Mouse (Mus musculus) limb, embryonic 12.5 days (tissue): ENCODE results near the gene Flywch1. TPM values are rescaled to one million over a fixed set of nuclear protein-coding genes. Genes with fewer than 3 reads are reported as not detected.

Source experiments
- ATAC-seq: fragments of 200-750 bp; cut with Nextera tagmentation; 2 replicates; pipeline ENCODE4 v1.8.0; 2017; ENCODE audit warnings: low read depth, moderate TSS enrichment; ENCODE audit not compliant: insufficient number of reproducible peaks, insufficient read depth, low FRiP score, low TSS enrichment
- H3K27ac ChIP-seq: fragments of 300-500 bp; sonication (generic); 2 replicates; pipeline ENCODE4 v1.5.1; 2016; ENCODE audit warnings: mild to moderate bottlenecking, moderate library complexity
- H3K27me3 ChIP-seq: fragments of 300-500 bp; sonication (generic); 2 replicates; pipeline ENCODE4 v1.6.1; 2016; ENCODE audit warnings: mild to moderate bottlenecking, moderate library complexity
- H3K36me3 ChIP-seq: fragments of 300-500 bp; sonication (generic); 2 replicates; pipeline ENCODE4 v1.6.1; 2016; ENCODE audit warnings: mild to moderate bottlenecking, moderate library complexity
- H3K4me1 ChIP-seq: fragments of 300-500 bp; sonication (generic); replicated peaks from 2 replicates; pipeline ENCODE4 v1.6.1; 2016
- H3K4me2 ChIP-seq: fragments of 300-500 bp; sonication (generic); 2 replicates; pipeline ENCODE4 v1.6.1; 2016; ENCODE audit warnings: mild to moderate bottlenecking, moderate library complexity
- H3K4me3 ChIP-seq: fragments of 300-500 bp; sonication (generic); replicated peaks from 2 replicates; pipeline ENCODE4 v1.5.1; 2016; ENCODE audit warnings: mild to moderate bottlenecking
- H3K9ac ChIP-seq: fragments of 300-500 bp; sonication (generic); replicated peaks from 2 replicates; pipeline ENCODE4 v1.6.1; 2016; ENCODE audit warnings: mild to moderate bottlenecking, moderate library complexity
- H3K9me3 ChIP-seq: fragments of 300-500 bp; sonication (generic); 2 replicates; pipeline ENCODE4 v1.6.1; 2016; ENCODE audit warnings: mild to moderate bottlenecking, moderate library complexity
- WGBS: fragments of 180-500 bp; shearing (Covaris S2); methylation state at CpG from one replicate; pipeline ENCODE4 v1.1.7; 2016; 5-methylcytosine and 5-hydroxymethylcytosine counted together
- polyA plus RNA-seq: library from polyadenylated mRNA; unstranded; fragments of >200 nt; fragmentation: Nextera tagmentation; extraction: Ambion mirVana; gene quantifications from 2 replicates; pipeline ENCODE4 v1.2.1, GENCODE M21; 2016

Gene Flywch1
- 136 and 140 TPM in 2 replicates for polyA plus RNA-seq

DNA sequence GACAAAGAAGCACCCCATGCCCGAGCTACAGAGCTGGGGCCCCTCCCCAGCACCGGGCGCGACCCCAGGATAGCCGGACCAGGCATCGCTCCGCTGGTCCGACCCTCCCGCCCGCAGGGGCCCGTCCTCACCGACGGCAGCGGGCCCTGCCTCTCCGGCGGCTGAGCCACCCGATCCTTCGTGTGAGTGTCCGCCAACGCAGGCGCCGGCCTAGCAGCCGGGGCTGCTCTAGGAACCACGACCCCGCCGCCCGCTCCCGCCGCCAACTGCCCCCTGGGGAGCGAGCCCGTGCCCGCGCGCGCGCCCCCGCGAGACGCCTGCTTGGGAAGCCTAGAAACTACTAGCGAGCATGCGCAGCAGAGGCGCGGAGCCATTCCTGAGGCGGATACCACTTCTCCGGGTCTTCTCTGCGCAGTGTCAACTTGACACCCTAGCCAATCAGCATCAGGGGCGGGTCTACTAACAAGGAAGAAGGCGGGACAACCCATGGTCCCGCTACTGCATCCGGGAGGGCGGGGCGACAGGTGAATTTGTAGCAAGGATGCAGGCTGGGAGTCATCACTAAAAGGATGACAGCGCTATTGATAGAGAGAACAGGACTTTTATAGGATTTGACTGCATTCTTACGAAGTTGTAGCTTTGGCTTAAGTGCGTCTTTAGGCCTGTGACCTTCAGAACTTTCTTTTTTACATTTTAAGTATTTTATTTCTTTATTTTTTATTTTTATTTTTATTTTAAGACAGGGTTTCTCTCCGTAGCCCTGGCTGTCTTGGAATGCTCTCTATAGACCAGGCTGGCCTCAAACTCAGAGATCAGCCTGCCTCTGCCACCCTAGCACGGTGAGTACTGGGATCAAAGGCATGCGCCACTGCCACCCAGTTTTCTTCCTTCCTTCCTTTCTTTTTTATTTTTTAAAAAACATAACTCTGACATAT is at the start of gene Flywch1:
Flywch1 (minus strand) TSS at position 319 of the 935 bp plus-strand sequence.
- peak; percentile 95 for ATAC-seq
- H3K9me3 ChIP-seq, result no peaks in the 10 kb centered on the region
- 3% methylated on average over 58 of the region's 58 CpGs for WGBS
- peak within 1 kb of the TSS; percentile 83 for H3K4me3 ChIP-seq
- H3K27ac ChIP-seq, result peak within 1 kb of the TSS; percentile 84
- H3K9ac ChIP-seq, result peak within 1 kb of the TSS; percentile 96
- H3K4me1 ChIP-seq, result peaks cover 7% of the 10 kb centered on the region
- H3K36me3 ChIP-seq, result peaks cover 12% of the 10 kb centered on the region
- H3K27me3 ChIP-seq, result no peaks in the 10 kb centered on the region
- peak within 1 kb of the TSS; percentile 66 for H3K4me2 ChIP-seq

DNA sequence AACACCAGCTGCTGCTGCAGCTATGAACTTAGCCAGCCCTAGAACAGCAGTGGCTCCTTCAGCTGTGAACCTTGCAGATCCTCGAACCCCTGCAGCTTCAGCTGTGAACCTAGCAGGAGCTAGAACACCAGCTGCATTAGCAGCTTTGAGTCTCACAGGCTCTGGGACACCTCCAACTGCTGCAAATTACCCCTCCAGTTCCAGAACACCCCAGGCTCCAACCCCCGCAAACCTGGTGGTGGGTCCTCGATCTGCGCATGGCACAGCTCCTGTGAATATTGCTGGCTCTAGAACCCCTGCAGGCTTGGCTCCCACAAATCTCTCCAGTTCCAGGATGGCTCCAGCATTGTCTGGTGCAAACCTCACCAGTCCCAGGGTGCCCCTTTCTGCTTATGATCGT is 49.3 kb upstream of the Flywch1 start:
- Histone ChIP-seq H3K4me1 (peaks cover 11% of the 10 kb centered on the region), H3K4me2 (no peak overlapping the region), H3K27ac (no peak overlapping the region), H3K9me3 (peaks cover 15% of the 10 kb centered on the region), H3K4me3 (no peak overlapping the region), H3K27me3 (no peaks in the 10 kb centered on the region), H3K9ac (no peak overlapping the region), H3K36me3 (peaks cover 99% of the 10 kb centered on the region)
- no peak for ATAC-seq
- WGBS, result 93% methylated on average over 5 of the region's 5 CpGs

DNA sequence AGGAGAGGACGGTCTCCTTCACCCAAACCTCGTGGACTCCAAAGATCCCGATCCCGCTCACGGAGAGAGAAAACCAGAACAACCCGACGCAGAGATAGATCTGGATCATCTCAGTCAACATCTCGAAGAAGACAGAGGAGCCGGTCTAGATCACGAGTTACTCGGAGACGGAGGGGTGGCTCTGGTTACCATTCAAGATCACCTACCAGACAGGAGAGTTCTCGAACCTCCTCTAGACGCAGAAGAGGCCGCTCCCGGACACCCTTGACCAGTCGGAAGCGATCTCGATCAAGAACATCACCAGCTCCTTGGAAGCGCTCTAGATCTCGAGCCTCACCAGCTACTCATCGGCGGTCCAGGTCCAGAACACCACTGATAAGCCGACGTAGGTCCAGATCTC is 47.8 kb upstream of the Flywch1 start:
- Histone ChIP-seq H3K4me3 (no peak overlapping the region), H3K9me3 (peaks cover 23% of the 10 kb centered on the region), H3K27me3 (no peaks in the 10 kb centered on the region), H3K4me2 (no peak overlapping the region), H3K27ac (no peak overlapping the region), H3K9ac (no peak overlapping the region), H3K4me1 (no peaks in the 10 kb centered on the region; the same call in 1 of the 2 replicates), H3K36me3 (peaks cover 99% of the 10 kb centered on the region)
- ATAC-seq, result no peak
- 98% methylated on average over 25 of the region's 25 CpGs for WGBS

DNA sequence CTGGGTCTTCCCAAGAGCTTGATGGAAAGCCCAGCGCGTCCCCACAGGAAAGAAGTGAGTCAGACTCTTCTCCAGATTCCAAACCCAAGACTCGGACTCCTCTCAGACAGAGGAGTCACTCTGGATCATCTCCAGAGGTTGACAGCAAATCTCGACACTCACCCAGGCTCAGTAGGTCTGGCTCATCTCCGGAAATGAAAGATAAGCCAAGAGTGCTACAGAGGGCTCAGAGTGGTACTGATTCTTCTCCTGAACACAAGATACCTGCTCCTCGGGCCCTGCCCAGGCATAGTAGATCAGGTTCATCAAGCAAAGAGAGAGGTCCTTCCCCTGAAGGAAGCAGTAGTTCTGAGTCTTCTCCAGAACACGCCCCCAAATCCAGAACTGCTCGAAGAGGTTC is 47.2 kb upstream of the Flywch1 start:
- Histone ChIP-seq H3K4me2 (no peak overlapping the region), H3K9me3 (peaks cover 23% of the 10 kb centered on the region), H3K36me3 (peaks cover 100% of the 10 kb centered on the region), H3K9ac (no peak overlapping the region), H3K4me1 (no peaks in the 10 kb centered on the region; the same call in 1 of the 2 replicates), H3K27ac (no peak overlapping the region), H3K27me3 (no peaks in the 10 kb centered on the region), H3K4me3 (no peak overlapping the region)
- no peak for ATAC-seq
- WGBS, result 97% methylated on average over 8 of the region's 8 CpGs

DNA sequence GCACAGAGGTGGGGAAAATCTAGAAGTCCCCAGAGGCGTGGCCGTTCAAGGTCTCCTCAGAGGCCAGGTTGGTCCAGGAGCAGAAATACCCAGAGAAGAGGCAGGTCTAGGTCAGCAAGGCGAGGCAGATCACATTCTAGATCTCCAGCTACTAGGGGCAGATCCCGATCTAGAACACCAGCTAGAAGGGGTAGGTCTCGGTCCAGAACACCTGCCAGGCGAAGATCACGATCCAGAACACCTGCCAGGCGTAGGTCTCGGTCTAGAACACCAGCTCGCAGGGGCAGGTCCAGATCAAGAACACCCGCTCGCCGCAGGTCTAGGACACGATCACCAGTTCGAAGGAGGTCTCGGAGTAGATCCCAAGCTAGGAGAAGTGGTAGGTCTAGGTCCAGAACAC is 44.2 kb upstream of the Flywch1 start:
- no peak overlapping the region for H3K27ac ChIP-seq
- H3K9ac ChIP-seq, result no peak overlapping the region
- H3K9me3 ChIP-seq, result peaks cover 23% of the 10 kb centered on the region
- WGBS, result 97% methylated on average over 16 of the region's 16 CpGs
- H3K4me2 ChIP-seq, result no peak overlapping the region
- no peak for ATAC-seq
- H3K36me3 ChIP-seq, result peaks cover 98% of the 10 kb centered on the region
- H3K4me1 ChIP-seq, result no peaks in the 10 kb centered on the region
- H3K4me3 ChIP-seq, result no peak overlapping the region
- no peaks in the 10 kb centered on the region for H3K27me3 ChIP-seq

DNA sequence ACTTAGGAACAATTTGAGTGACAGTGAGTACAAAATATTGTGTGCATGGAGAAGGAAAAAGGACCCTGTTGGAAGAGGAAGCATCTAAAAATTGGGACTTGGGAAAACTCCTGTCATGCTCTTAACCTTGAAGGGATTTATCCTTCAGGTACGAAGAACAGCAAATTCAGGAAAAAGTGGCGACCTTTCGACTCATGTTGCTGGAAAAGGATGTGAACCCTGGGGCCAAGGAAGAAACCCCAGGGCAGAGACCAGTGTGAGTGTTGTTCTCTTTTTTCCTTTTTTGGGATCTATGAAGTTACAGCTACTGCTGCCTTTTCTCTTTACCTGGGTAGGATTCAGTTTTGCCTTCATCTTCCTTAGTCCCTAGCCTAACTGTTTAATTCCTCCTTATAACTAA is 36.5 kb upstream of the Flywch1 start:
- Histone ChIP-seq H3K36me3 (peaks cover 63% of the 10 kb centered on the region), H3K4me2 (no peak overlapping the region), H3K27ac (no peak overlapping the region), H3K4me1 (peaks cover 28% of the 10 kb centered on the region), H3K27me3 (no peaks in the 10 kb centered on the region), H3K4me3 (no peak overlapping the region), H3K9me3 (no peaks in the 10 kb centered on the region), H3K9ac (no peak overlapping the region)
- no peak for ATAC-seq
- 93% methylated on average over 3 of the region's 3 CpGs for WGBS

DNA sequence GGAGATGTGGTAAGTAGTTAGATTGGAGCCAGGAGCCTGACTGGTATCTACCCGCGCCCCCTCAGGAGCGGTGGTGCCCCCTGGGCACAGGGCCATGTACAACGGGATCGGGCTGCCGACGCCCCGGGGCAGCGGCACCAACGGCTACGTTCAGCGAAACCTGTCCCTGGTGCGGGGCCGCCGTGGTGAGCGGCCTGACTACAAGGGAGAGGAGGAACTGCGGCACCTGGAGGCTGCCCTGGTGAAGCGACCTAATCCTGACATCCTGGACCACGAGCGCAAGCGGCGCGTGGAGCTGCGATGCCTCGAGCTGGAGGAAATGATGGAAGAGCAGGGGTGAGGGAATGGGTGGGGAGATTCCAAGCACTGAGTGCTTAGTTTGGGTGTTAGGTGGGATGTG is 35.5 kb upstream of the Flywch1 start:
- Histone ChIP-seq H3K4me3 (0 out of 2 replicates have a peak overlapping the region, but pooled peaks have one; percentile 2), H3K9ac (no peak overlapping the region), H3K4me1 (peaks cover 28% of the 10 kb centered on the region), H3K27me3 (no peaks in the 10 kb centered on the region), H3K4me2 (peak overlapping the region; percentile 22), H3K9me3 (no peaks in the 10 kb centered on the region), H3K36me3 (peaks cover 53% of the 10 kb centered on the region), H3K27ac (no peak overlapping the region)
- WGBS, result 87% methylated on average over 25 of the region's 25 CpGs
- ATAC-seq, result no peak

DNA sequence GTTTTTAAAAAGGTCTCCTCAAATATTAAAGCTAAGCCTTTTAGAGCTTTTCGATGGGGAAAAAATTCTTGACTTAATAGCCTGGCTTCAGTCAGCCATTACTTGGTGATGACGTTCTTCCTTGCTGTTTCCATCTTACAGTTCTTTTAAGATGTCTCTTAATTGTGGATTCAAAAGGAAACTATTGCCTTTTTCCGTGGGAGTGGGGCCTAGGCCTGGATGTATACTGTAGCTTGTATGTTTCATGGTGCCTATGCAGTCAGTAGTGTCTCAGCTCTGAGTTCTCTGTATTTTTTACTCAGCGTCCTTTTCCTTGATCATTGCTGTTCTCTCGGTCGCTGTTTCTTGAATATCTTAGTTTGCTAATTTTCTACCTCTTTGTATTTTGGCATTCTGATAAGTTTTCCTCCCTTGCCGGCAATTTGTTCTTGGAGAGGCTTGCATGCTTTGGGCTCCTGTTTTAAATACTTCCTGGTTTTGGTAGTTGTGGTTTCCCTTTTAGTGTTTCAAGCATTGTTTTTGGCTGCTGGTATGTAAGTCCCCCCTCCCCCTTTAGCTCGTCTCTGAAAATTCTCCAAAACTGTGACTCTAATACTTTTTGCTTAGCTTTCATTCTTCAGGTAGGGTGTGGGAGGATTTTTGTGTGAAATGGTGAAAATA is 33.2 kb upstream of the Flywch1 start:
- H3K27ac ChIP-seq, result peak overlapping the region; percentile 98; the same call in 1 of the 2 replicates

DNA sequence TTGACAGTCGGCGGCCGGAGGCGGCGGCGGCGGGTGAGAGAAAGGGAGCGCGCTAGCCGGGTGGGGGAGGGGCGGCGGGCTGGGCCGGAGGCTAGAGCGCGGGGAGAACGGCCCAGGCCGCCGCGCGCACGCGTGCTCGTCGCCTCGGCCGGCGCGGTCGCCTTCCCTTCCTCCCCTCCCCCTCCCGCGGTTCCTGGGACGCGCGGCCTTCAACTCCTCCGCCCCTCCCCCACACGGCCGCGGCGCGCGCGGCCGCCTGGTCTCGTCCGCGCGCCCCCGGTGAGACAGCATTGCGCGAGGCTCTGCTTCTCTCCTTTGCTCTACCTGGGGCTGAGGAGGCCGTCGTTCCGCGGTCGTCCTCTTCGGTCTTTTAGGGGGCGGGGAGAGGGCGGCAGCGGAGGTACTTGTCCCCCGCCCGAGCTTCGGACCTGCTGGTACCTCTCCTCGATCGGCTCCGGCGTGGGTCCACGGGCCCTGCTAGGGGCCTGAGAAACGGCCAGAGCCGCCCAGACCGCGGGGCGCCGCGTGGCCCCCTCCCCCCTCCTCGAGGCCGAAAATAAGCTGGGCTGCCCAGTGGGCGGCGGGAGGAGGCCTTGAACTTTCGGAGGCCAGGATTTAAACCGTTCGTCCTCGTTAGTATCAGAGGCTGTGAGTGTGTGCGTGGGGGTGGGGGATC is 32.1 kb upstream of the Flywch1 start:
- Histone ChIP-seq H3K27me3 (no peaks in the 10 kb centered on the region), H3K36me3 (peaks cover 19% of the 10 kb centered on the region), H3K9ac (peak overlapping the region; percentile 98), H3K4me2 (peak overlapping the region; percentile 91), H3K4me3 (peak overlapping the region; percentile 97), H3K4me1 (peaks cover 28% of the 10 kb centered on the region), H3K27ac (peak overlapping the region; percentile 98), H3K9me3 (no peaks in the 10 kb centered on the region)
- under 1% methylated on average over 56 of the region's 83 CpGs for WGBS
- peak; percentile 57 for ATAC-seq

More for the DNA sequence above, 33.2 kb upstream of the Flywch1 start:
- H3K9me3 ChIP-seq, result no peaks in the 10 kb centered on the region
- H3K4me1 ChIP-seq, result peaks cover 28% of the 10 kb centered on the region
- peak overlapping the region; percentile 98 for H3K9ac ChIP-seq
- H3K27me3 ChIP-seq, result no peaks in the 10 kb centered on the region
- H3K4me2 ChIP-seq, result peak overlapping the region; percentile 91
- WGBS, result 6% methylated on average over 8 of the region's 8 CpGs
- H3K36me3 ChIP-seq, result peaks cover 30% of the 10 kb centered on the region
- H3K4me3 ChIP-seq, result peak overlapping the region; percentile 97
- ATAC-seq, result no peak

DNA sequence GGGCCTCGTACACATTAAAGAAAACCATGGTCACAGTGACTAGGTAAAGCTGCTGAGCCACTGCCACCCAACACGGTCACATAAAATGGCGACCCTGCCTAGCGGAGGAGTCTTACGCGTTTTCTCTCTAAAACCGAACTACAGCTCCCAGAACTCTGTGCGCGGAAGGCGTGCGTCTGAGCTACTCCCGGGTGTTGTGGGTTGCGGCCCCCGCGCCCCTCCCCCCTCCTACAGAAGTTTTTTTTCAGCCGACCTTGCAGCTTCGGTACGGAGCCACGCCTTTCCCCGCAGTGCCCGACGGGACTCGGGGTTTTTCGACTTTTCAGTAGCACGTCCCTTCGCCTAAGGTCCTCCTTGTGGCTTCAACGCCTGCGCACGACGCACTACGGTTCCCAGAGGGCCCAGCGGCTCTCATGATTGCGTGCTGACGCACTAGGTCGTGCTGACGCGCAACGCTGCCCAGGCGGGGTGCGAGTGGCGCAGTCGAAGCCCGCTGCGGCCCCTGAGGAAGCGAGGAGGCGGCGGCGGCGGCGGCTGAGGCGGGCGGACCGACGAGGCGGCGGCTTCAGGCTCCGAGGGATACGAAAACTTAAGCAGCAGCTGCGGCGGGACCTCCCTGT is 31.5 kb upstream of the Flywch1 start:
- Histone ChIP-seq H3K9ac (peak overlapping the region; percentile 98), H3K4me2 (peak overlapping the region; percentile 91), H3K27ac (peak overlapping the region; percentile 98), H3K4me3 (peak overlapping the region; percentile 97), H3K36me3 (peaks cover 13% of the 10 kb centered on the region), H3K4me1 (peaks cover 28% of the 10 kb centered on the region), H3K9me3 (no peaks in the 10 kb centered on the region), H3K27me3 (no peaks in the 10 kb centered on the region)
- WGBS, result under 1% methylated on average over 55 of the region's 60 CpGs
- ATAC-seq, result peak; percentile 98
